Mouse (Mus musculus) left cerebral cortex, postnatal 25 days (tissue): ENCODE data around the gene Itga9. TPM values are rescaled to one million over a fixed set of nuclear protein-coding genes. Genes with fewer than 3 reads are reported as not detected.

Experiments used
- DNase-seq, 2 experiments: peaks; one replicate each; pipeline ENCODE4 v3.0.0; 2022; ENCODE audit warnings: low spot score in 2 of 2, mixed read lengths in 1 of 2
- intact Hi-C: fragments of 180-260 bp; cut with DNase I; formaldehyde crosslinking; loops from one replicate; pipeline ENCODE4 v1.15.1; 2025
- total RNA-seq, 2 experiments: library from RNA; stranded (reverse); gene quantifications; 2 replicates each; pipeline ENCODE4 v1.2.3; 2021

Itga9 gene
- total RNA-seq, 2 experiments from 2014 or later = 6.7 to 7.0 TPM

DNA sequence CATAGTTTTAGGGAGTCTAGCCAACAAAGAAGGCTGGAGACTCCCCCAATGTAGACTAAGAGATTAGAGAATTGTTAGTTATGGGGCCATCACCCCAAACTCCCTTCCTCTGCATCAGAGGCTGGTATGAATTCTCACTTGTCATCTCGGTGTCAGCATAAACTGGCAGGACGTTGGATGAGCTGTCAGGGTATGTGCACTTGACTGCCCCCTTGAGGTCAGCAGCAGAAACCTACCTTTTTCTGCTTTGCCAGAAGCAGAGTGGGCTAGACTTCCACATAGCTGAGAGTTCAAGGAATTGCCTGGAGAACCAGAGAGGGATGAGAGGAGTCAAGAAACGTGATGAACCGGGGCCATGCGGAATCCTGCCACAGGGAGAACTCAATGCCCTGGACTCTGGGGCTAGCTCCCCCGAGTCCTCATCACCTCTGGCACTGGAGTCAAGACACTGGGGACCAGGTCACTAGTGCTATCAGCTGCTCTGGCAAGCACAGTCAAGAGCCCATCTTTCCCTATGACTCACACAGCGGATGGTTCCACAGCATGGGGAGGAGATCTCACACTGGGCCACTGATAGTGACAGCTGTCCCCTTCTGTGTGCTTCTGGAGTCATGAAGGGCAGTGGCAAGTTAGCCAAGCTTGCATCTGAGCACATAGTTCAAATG lies 274.9 kb downstream of the Itga9 start:
- intact Hi-C loops = no loop called here

DNA sequence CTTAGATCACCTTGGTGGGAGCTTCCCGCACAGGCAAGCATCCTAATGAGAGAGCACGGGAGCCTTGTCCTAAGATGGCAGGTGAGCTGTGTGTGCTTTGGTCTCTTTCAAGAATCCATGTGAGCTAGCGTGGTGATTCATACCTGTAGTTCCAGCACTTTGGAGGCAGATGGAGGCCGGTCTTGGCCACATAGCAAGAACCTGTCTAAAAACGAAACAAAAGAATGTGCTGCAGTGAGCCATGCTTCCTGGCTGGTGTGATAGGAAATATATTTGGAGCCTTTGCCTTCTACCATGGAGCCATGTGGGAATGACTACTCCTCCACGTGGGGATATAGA lies 275.4 kb downstream of the Itga9 start:
- intact Hi-C loops = no loop called here

More for the DNA sequence above, 274.9 kb downstream of the Itga9 start:
- DNase-seq = no peak

GRCm38 (mm10) chr9:118883150-118883549 lies 276.7 kb downstream of the Itga9 start:
- DNase-seq = no peak
- intact Hi-C loops = no loop called here

More for the DNA sequence above, 275.4 kb downstream of the Itga9 start:
- peak in 1 of 2 experiments; percentile 19 for DNase-seq

DNA sequence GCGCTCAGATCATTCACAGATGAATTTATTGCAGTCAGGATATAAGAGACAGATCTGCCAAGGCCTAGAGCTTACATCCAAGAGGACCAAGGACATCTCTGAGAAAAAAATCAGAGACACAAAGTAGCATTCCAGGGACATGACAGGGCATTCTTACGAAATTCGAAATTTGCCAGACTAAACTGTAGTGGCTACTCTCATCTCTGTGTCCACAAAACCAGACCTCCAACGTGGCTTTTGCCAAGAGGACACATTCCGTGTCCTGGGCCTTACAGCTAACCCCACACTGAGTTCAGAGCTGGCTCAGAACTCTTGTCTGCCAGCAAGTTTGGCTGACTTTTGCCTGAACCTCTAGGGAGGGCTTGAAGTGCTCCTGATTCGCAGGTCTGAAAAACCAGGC lies 279.3 kb downstream of the Itga9 start:
- intact Hi-C loops = no loop called here
- no peak for DNase-seq

- DNase-seq = no peak
- intact Hi-C loops = no loop called here
Observed at GRCm38 (mm10) chr9:118887201-118887600, 280.7 kb downstream of the Itga9 start.

GRCm38 (mm10) chr9:118887734-118888133 lies 281.2 kb downstream of the Itga9 start:
- intact Hi-C loops = no loop called here
- no peak for DNase-seq

- no peak for DNase-seq
- intact Hi-C loops = no loop called here
Observed at GRCm38 (mm10) chr9:118890149-118890548, 283.7 kb downstream of the Itga9 start.

DNA sequence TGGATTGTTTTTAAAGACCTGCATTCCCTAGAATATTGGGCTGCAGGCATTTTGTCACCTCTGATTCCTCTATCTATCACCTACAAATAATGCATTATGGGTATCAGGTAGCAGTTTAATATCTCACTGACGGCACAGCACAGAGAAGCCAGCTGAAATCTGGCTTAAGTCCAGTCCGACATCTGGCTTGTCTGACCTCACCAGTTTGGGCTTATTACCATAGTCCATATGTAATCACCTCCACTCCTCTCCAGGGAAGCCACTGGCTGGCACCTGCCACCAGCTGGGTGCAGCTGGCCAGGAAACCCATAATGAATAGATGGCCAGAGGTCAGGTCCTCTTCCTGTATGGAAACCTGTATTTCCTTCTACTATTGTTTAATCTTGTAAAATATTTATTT lies 284.2 kb downstream of the Itga9 start:
- intact Hi-C loops = no loop called here
- DNase-seq = no peak

GRCm38 (mm10) chr9:118891068-118891467 lies 284.6 kb downstream of the Itga9 start:
- intact Hi-C loops = no loop called here

GRCm38 (mm10) chr9:118891593-118891992 lies 285.1 kb downstream of the Itga9 start:
- DNase-seq = no peak
- intact Hi-C loops = no loop called here

More at GRCm38 (mm10) chr9:118891068-118891467, 284.6 kb downstream of the Itga9 start:
- no peak for DNase-seq

- no peak for DNase-seq
- intact Hi-C loops = no loop called here
Observed at GRCm38 (mm10) chr9:118895101-118895500, 288.6 kb downstream of the Itga9 start.

DNA sequence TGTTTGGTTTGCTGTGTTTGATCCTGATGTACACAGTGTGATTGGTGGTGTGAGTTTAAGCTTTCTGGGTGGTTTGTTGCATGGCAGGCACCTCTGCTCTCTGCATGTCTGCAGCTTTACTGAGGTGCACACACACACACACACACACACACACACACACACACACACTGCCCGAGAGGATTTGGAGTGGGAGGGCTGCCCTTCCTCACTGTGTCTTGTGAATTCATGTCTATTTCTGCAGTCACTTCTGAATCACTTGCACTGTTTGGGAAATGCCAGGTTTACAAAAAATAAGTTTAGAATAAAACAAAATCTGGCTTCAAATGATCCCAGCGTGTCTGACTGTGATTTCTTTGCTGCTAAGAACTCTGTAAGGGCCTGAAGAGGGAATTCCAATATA lies 294.2 kb downstream of the Itga9 start:
- DNase-seq = peak in 1 of 2 experiments; percentile 55

DNA sequence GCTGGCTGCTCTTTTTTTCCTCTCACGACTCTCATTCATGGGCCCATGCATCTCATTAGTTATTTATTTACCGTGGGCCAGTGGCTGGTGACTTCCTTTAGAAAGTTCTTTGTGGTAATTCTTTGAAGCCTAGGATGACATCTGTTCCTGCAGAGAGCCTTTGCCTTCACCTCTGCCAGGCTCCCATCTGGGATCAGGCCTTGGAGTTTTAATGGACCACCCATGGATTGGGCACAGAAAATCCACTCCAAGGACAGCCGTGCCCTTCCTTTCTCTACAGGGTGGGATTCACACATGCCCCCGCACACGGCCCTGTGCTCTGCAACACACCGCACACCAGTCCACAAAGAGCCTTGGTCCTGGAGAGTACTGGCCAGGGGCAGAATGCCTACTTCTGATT lies 295.4 kb downstream of the Itga9 start:
- intact Hi-C loops = no loop called here
- DNase-seq = no peak

More for the DNA sequence above, 294.2 kb downstream of the Itga9 start:
- intact Hi-C loops = no loop called here

DNA sequence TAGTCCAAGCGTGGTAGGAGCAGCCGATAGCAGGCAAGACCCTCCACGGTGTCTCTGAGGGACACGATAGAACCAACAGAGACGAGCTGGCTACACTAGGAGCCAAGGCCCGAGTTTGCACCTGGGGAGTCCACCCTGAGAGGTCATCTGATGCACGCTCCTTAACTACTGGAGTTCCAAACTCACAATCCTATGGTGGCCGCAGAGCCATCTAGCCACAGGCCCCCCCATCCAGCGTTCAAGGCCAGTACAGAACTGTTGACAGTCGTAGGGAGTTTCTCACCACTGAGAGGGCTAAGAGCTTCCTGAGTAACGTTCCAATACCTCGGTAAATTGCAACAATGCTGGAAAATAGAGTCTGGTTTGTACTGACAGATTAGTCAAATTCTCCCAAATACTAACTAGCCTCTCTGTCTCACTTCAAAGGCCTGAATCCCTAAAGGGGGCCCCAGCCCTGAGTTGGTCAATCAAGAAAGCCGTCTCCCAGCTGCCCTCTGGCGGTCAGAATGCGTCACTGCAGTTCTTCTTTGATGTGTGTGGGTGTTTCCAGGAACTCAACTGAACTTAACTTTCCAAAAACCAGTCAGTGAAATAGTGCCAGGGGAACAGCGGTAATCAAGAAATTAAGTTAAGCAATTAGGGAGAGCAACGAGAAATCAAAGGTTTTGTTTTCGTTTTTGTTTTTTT lies 301.6 kb downstream of the Itga9 start:
- intact Hi-C loops = loop anchor here (1.0 to 5.0 kb wide), 2 partner anchors 301 to 319 kb away; partner anchors contain the start of gene Itga9
- DNase-seq = peak; percentile 85 to 91

DNA sequence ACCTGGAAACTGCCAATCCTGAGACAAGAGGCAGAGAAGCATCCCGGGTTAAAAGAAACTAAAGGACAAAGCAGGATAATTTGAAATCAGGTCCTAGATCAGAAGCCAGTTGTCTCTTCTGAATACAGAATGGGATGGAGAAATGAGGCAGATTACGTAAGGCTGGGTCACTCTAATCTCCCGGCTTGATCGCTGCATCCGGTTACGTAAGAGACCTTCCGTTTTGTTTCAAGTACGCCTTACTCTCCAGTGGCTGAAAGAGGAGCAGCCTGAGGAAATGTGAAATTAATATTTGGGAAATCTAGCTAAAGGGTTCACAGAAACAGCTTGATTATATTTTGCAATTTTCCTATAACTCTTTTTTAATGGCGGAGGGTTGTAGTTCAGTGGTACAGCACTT lies 306.6 kb downstream of the Itga9 start:
- intact Hi-C loops = no loop called here
- DNase-seq = no peak

GRCm38 (mm10) chr9:118913613-118914012 lies 307.1 kb downstream of the Itga9 start:
- no peak for DNase-seq
- intact Hi-C loops = no loop called here

DNA sequence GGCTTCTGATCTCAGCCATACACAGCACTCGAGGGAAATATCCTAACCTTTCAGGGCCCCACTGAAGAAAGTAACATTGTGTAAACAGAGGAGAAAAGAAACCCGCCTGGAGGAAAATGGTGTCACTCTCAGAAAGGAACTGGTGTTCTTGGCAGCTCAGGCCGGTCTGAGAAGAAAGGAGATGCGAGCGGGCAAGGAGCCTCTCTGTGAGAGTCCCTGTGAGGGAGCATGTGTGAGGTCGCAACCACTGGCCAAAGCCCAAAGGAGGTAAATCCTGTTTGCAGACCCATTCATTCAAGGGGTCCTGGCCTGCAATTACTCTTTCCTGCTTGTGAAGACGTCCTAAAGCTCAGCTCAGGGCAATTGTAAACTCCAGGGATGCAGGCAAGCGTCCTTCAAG lies 308.1 kb downstream of the Itga9 start:
- intact Hi-C loops = no loop called here
- no peak for DNase-seq

GRCm38 (mm10) chr9:118915290-118915689 lies 308.8 kb downstream of the Itga9 start:
- DNase-seq = peak in 1 of 2 experiments; percentile 36
- intact Hi-C loops = no loop called here

GRCm38 (mm10) chr9:118919672-118920186 lies 313.2 kb downstream of the Itga9 start:
- intact Hi-C loops = loop anchor here (1.0 to 2.0 kb wide), 2 partner anchors 109 to 148 kb away; no protein-coding TSS in a partner anchor
- DNase-seq = no peak

GRCm38 (mm10) chr9:118920798-118921515 lies 314.5 kb downstream of the Itga9 start:
- intact Hi-C loops = loop anchor here (1.0 to 2.0 kb wide), 2 partner anchors 108 to 146 kb away; no protein-coding TSS in a partner anchor
- DNase-seq = peak; percentile 79 to 87
